In genomic region chr17:88261556-88261955, GRCm38 (mm10) we compare ENCODE assay signal across 18 mouse cellular contexts.
DNase-seq lines count a peak whose midpoint lies in the region; ATAC-seq and TF ChIP-seq lines count a peak whose summit lies in the region.
"Had no signal": no experiment of that assay in that cellular context is flagged by ENCODE, and none has a peak within 500 bp of the region (broad histone marks: within the 10 kb centered on the region; RNA-seq: fewer than 3 reads in every experiment).

No protein-coding gene starts in this region.

- H3K27me3 ChIP-seq in embryonic facial prominence, embryonic 11.5 days (ENCODE audit: control insufficient read depth, insufficient read depth, low read length), result no peaks in the 10 kb centered on the region

- peak overlapping the region; percentile 79 for H3K27ac ChIP-seq in layer of hippocampus, adult 2 months
- no peak overlapping the region for H3K27ac ChIP-seq in embryonic facial prominence, embryonic 11.5 days (replicated peaks; ENCODE audit: low read depth, low read length)

- no peak for ATAC-seq in embryonic facial prominence, embryonic 11.5 days (replicated peaks; ENCODE audit: insufficient number of reproducible peaks, low FRiP score, low TSS enrichment, low read depth)
- ATAC-seq: inflammation-experienced regulatory T-cells, adult 6 months; liver, postnatal 0 days had no signal

- no peak for TF ChIP-seq CTCF in layer of hippocampus, adult 2 months (conservative IDR thresholded peaks at IDR 0.05)

- WGBS in embryonic facial prominence, embryonic 11.5 days, result 40% methylated on average over 8 of the region's 8 CpGs

- H3K36me3 ChIP-seq in embryonic facial prominence, embryonic 11.5 days (replicated peaks; ENCODE audit: control insufficient read depth, insufficient read depth, low read depth, low read length), result no peaks in the 10 kb centered on the region

- no peak for DNase-seq in layer of hippocampus, adult 2 months (ENCODE audit: low spot score in 2 of 2)
- DNase-seq in layer of hippocampus, adult 18-20 months (ENCODE audit: low spot score in 2 of 2), result no peak
- peak; percentile 52 for DNase-seq in R1 (ENCODE audit: low read depth, low spot score)
- DNase-seq in embryonic facial prominence, embryonic 11.5 days (ENCODE audit: low spot score), result peak; percentile 31
- peak; percentile 52 for DNase-seq in retina, embryonic 14.5 days (ENCODE audit: low spot score)
- DNase-seq in yolk sac, embryonic 10.5 days (ENCODE audit: low spot score), result no peak
- no peak for DNase-seq in lung, postnatal 10 days
- DNase-seq: adrenal gland, postnatal 25 days; cerebellum, adult 11-12 months; cerebellum, postnatal 36 days; gastrocnemius, postnatal 14 days; kidney, adult 2 months; kidney, postnatal 14 days; left cerebral cortex, postnatal 4 days; liver; liver, postnatal 0 days; right cerebral cortex, adult 18-20 months had no signal

- no peak overlapping the region for H3K4me2 ChIP-seq in embryonic facial prominence, embryonic 11.5 days (ENCODE audit: low read depth, low read length)

- no peak overlapping the region for H3K9ac ChIP-seq in embryonic facial prominence, embryonic 11.5 days (replicated peaks; ENCODE audit: low read length)
- H3K9ac ChIP-seq: liver, postnatal 0 days had no signal

- H3K9me3 ChIP-seq in embryonic facial prominence, embryonic 11.5 days (replicated peaks; ENCODE audit: control insufficient read depth, low read length), result no peaks in the 10 kb centered on the region

- H3K4me1 ChIP-seq in embryonic facial prominence, embryonic 11.5 days (ENCODE audit: control insufficient read depth, insufficient read depth, low read length), result no peaks in the 10 kb centered on the region

- no peak overlapping the region for H3K4me3 ChIP-seq in layer of hippocampus, adult 2 months
- H3K4me3 ChIP-seq in embryonic facial prominence, embryonic 11.5 days (ENCODE audit: low read depth, low read length), result no peak overlapping the region

Comparison
In these comparisons a context has a peak if more than half of its experiments do, and no peak if none do; other contexts are left out.
1. DNase-seq: peak in R1 (single experiment), embryonic facial prominence, embryonic 11.5 days (single experiment) and retina, embryonic 14.5 days (single experiment); none in layer of hippocampus, adult 2 months (0 of 2), layer of hippocampus, adult 18-20 months (0 of 2), yolk sac, embryonic 10.5 days (single experiment) and lung, postnatal 10 days (single experiment).